Mouse (Mus musculus) gastrocnemius, adult 8-10 months (tissue): ENCODE data around the gene Jmjd1c. TPM values are rescaled to one million over a fixed set of nuclear protein-coding genes. Genes with fewer than 3 reads are reported as not detected.
A peak's percentile ranks its signal among the peaks of the same experiment; 100 is the strongest.

Experiments
- DNase-seq, 2 experiments: peaks; one replicate each; pipeline ENCODE4 v3.0.0; 2022; ENCODE audit warnings: low spot score in 2 of 2
- total RNA-seq, 4 experiments: library from RNA; stranded (reverse); gene quantifications; 2 replicates each; pipeline ENCODE4 v1.2.4; 2022

The Jmjd1c gene
- 10 to 100 TPM; 22.0 to 26.9 (median 22.7) TPM for total RNA-seq

DNA sequence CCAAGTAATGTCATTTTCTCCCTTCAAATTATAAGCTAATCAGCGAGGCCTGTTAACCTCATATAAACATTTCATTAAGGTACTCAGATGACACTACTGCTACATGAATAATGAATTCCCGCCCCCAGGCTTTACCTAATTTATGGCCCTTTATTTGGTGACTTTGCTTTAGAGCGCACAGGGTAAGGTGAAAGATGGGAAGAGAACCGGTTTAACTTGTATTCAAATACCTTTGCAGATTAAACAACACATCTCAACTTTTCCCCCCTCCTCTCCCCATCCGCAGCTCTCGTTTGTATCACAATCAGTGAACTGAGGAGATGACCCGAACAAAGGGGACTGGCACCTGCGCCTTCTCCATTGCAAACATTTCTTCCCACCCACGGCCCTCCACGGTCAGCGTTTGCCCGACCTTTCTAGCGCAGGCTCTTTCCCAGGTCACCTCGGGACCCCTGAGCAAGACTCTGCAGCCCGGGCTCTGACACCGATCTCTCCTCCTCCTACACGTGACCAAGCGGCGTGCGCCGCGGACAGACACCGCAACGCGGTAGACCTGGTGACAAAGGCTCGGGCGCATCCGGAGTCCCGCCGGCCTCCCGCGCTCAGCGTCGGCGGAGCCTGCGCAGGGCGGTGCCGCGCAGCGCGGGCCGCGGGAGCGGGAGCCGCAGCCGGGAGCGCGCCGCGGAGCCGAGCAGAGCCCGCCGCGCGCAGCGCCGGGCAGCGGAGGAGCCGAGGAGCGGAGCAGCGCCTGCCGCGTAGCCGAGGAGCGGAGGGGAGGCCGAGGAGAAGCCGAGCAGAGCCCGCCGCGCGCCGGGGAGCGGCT, at the start of gene Jmjd1c:
Gene Jmjd1c (plus strand): TSS at position 328 of the 823 bp plus-strand sequence.
- DNase-seq, result peak; percentile 43 to 66

DNA sequence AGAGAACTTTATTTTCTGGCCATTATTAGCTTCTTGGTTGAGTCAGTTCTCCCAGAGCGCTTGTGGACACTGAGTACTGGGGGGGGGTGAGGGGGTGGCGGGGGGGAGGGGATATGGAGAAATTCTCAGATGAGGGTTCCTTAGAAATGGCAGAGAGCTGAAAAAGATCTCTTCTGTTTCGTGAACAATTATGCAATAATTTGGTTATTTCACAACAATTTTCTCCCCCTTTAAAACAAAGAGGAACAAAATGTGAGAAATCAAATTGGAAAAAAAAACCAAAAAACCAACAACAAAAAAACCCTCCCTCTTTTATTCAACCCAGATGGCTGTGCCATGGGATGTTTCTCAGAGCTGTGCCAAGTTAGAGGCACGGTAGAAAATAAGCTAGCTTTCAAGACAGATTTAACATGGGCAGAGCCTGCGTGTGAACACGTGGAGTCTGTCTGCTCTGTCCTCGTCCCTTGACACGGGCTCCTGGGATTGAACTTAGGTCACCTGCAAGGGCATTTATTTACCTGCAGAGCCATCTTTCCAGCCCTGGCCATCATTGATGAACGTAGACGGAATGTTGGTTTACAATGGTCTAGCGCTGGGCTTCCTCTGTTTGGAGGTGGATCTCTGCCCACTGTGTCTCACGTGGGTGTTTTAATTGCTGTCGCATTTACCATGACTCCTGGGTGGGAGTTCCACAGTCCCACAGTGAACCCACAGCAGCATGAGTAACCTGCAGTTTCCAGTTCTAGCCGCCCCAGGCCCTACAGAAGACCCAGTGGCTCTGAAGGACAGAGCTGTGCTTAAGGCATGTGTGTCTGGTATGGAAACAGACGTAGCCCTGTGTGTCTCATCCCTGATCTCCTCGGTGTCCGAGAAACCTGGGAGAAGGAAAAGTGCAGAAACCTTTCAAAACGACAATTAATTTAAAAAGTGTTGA, 47.9 kb upstream of the Jmjd1c start:
- no peak for DNase-seq

DNA sequence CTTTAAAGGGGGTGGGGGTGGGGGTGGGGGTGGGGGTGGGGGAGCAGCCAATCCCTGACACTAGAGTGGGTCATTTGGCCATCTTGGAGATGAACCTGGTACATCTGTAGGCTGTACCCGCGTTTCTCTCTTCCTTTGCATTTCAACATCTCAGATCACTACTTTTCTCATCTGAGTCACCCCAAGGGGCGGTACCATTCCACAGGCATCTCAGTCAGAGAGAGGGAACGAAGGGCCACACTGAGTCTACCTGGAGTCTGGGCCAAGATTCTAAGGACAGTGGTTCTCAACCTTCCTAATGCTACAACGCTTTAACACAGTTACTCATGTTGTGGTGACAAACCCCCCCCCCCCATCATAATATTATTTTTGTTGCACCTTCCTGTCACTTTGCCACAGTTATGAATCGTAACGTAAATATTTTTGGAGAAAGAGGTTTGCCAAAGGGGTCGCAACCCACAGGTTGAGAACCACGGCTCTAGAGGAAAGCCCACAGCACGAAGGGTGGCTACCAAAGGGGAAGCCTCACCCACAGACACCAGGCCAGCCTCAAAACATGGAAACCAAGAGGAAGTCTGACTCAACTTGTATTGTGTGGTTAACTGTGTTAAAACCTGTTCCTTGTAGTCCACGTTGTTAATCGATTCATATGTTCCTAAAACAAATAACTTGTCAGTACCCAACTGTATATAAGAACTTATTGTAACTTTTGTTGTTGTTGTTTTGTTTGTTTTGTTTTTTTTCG, 46.9 kb upstream of the Jmjd1c start:
- DNase-seq, result no peak

DNA sequence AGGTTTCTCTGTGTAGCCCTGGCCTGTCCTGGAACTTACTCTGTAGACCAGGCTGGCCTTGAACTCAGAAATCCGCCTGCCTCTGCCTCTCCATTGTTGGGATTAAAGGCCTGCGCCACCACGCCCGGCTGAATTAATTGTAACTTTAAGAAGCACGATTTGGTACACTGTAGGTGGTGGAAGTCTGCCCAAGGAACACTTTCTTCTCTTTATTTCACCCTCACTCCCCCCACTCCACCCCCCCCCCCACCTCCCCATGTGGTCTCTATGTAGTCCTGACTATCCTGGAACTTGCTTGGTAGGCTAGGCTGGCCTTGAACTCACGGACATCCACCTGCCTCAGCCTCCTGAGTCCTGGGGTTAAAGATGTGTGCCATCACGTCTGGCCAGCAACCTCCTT, 46.3 kb upstream of the Jmjd1c start:
- DNase-seq, result no peak

DNA sequence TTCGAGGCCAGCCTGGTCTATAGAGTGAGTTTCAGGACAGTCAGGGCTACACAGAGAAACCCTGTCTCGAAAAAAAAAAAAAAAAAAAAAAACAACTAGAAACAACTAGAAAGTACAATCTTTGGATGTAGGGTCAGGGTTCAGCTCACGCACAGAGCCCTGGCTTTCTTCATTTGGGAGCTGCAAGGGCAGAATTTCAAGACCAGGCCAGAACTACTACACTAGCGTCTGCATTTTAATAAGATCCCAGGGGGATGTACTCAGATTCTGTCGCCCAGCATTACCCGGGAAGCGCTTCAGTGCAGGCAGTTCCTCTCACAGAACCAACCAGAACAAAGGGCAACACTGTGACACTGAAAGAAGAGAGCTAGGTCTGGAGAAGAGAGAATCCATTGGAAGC, 45.2 kb upstream of the Jmjd1c start:
- DNase-seq, result no peak

DNA sequence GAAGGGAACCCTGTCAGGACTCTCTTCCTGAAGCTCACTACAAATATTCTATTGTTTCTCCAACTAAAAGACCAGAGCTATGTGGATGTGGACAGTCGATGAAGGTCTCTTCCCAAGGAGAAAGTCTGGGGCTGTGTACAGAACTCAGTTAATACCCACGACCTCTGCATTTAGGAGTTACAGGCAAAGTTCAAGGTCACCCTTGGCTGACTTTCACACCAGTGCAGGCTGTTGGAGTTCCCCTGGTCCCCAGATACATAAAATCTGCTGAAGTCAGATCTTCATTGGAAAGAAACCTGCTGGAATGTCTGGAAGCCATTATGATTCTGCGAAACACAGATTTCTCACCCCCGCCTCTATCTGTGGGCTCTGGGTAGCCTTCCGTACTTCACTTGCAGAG, 44.5 kb upstream of the Jmjd1c start:
- no peak for DNase-seq

DNA sequence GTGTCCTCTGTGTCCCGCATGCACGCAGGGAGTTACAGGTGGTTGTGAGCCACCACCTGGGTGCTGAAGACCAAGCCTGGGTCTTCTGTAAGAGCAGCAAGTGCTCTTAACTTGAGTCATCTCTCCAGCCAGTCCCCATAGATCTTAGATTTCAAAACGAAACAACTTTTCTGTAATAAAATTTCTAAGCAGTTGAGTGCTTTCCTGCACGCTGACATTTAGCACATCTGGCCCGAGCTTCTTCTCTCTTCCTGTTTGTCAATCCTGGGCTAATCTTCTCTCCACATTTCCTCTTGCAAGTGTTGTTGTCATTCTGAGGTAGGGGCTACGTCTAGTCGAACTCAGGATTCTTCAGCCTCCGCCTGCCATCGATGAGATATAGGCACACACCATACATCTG, 43.5 kb upstream of the Jmjd1c start:
- DNase-seq, result no peak

DNA sequence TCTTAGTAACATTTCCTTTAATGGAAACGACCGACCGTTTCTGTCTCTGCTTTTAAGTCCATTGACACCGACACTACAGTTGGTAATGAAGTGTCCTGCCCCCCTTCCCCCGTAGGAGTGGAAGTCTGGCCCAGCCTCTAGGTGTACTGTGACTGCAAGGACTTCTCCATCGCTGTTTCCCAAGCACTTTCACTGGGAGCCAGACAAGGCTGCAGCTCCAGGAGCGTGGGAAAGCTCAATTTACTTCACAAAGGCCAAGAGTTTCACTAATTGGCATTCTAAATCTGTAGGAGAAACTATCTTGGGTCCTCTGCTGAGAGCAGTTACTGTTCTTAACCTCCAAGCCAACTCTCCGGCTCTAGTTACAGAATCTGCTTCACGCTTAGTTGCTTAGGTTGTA, 42.5 kb upstream of the Jmjd1c start:
- DNase-seq, result peak; percentile 24 to 34

DNA sequence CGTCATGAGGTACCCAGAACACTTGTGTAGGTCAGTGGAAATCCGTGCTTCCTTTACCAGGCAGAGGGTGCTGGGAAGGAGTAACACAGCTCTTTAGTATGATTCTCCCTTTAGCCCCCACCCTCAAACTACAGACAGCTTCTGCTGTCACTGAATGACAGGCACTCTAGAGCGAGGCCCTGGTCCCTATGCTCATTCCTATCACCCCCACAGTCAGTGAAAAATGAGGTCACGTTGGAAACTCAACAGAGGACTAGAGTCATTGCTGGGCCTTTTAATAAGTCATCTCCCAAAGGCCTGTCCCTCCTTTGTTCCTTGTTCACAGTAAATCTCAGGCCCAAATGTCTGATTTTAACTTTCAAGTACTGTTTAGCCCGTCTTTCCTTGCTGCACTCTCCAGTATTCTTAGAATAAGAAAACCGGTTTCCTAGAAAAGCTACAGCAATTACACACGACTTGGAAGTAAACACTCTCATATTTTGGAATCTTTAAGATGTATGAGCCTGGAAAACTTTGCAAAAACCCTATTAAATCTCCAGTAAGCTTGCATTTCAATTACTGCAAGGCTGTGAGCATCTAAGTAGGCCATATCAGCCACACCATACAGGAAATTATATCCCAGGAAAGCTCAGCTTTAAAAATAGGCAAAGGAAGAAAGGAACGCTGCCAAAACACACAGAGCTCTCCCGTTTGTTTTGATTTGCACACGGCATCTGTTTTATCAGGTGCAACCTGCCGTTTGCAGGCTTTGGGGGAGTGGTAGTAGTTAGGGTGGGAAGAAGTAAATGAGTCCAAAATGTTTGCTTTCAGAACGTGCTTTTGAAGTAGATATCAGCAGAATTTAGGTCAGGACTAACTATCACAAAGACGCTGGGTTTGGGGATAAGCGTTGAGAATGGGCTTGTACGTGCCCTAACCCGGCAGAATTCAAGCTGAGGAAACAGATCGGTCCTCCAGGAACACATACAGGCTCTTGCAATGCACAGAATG, 39.8 kb upstream of the Jmjd1c start:
- DNase-seq, result no peak

DNA sequence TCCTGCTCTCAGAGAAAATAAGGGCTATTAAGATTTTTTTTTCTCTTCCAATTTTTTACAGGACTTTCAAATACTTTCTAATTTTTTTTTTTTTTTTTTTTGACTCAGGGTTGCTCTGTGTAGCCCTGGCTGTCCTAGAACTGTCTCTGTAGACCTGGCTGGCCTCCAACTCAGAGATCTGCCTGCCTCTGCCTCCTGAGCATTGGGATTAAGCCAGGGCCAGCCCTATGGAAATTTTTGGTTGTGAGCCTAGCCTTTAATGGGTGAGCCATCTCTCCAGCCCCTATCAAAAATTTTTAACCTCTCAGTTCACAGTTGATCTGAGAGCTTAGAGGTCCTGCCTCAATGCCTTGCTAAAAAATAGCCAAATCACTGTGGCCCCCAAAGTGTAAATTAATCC, 38.7 kb upstream of the Jmjd1c start:
- no peak for DNase-seq

DNA sequence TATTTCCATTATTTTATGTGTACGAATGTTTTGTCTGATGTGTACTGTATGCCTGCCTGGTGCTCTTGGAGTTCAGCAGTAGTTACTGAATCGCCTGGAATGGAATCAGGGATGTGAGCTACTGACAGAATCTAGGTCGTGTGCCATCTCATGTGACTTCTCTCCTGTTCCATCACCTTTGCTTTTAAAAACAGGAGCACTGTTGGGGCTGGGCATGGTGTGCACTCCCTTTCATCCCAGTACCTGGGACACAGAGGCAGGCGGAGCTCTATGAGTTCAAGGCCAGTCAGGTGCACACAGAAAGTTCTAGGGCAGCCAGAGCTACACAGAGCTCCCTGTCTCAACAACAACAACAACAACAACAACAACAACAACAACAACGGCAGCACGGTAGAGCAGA, 38.2 kb upstream of the Jmjd1c start:
- DNase-seq, result no peak

DNA sequence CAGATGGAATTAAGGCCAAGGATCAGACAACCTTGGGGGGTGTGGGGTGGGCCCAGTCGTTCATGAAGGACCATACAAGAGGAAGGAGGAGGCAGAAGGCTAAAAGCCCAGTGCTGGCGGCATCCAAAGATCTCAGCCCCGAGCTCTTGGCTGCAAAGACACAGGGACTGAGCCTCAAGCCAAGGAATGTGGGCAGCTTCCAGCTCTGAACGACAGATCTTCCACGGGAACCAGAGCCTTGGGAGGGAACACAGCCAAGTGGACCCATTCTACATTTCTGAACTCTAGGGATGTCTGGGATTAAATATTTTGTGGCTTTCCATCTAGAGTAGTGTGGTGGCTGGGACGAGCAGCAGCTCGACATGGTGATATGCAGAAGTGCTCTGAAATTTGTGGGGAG, 37.6 kb upstream of the Jmjd1c start:
- peak; percentile 55 to 71 for DNase-seq

DNA sequence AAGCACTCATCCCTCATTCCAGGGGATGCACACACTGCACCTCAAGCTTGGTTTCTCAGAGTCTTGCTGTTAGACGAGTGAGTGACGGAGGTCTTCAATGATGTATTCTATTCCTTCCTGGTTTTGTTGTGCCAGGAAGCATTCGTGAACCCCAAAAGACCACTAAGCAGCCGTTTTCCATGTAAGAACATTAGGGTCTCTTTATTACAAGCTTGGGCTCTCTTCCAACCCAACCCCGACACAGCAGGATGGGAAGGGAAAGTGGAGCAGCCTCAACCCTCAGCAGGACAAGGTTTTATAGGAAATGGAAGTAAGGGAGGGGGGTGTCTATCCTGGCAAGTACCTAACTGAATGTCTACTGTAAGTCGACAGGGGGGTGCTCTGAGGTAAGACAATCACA, 37.2 kb upstream of the Jmjd1c start:
- no peak for DNase-seq

DNA sequence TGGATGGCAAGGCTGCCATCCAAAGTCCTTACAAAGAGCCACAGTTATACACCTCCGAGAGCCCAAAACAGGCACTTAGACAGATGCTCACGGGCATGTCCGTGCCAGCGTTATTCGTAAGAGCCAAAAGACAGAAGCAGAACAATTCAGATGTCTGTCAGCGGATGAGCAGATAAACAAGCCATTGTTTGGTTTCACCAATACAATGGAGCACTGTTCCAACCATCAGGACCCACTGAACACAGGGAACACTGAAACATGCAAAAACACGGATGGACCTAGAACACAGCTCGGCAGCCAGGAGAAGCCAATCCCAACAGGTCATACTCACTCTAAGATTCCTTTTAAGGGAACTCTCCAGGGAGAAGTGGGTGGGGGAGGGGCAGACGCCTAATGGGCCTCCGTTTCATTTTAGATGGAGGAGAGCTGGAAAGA, 34.5 kb upstream of the Jmjd1c start:
- no peak for DNase-seq

DNA sequence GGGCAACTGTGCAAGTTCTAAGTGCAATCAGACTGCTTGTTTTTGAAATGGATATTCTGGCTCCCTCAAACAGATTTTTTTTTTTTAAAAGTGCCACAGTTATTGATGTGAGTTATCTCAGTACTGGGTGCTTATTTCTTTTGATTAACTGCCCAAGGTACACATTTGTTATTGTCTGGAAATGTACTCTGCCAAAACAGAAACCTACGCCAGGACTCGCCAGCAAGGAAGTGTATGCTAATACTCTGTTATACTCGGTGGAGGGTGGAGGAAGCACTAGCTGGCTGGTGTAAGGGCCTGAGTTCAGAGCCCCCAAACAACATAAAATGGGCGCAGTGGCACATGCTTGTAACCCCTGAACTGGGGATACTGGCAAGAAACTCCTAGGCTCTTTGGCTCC, 34.1 kb upstream of the Jmjd1c start:
- DNase-seq, result no peak

DNA sequence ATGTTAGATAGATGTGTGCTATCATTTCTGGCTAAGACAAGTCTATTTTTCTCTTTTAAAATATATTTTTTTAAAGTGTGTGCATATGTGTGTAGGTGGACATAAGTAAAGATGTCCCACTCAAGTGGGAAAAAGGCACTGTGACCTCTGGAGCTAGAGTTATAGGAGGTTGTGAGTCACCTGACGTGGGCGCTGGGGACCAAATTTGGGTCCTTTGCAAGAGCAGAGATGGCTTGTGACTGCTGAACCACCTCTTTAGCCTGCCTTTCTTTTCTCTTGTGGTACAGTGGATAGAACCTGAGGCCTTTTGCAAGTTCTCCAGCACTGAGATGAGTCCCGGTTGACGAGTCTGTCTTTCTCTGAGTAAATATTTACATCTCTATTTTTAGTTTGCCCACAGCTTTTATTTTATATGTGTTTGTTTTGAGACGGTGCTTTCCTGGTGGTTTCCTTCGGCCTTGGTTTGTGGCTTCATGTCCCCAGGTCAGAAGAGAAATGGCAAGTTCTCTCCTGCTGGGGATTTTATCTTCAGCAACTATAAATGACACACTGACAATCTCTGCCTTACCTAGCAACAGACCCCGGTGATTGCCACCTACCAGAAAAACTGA, 30.5 kb upstream of the Jmjd1c start:
- DNase-seq, result no peak

DNA sequence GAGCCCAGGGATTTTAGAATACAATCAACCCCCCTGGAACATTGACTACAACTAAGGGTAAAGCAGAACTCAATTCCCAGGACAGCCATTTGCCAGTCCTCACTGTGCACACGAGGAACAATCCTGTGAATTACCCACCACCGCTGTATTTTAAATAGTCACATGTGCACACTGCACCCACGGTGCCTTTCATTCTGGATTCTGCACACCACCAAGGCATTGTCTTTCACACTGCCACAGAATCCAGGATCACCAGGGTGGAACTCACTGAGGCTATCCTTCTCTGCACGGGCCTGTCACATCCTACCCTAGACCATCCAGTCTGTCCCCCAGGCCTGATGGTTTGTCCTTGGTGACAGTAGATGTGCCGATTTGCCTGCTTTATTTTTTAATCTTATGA, 30.0 kb upstream of the Jmjd1c start:
- DNase-seq, result no peak

DNA sequence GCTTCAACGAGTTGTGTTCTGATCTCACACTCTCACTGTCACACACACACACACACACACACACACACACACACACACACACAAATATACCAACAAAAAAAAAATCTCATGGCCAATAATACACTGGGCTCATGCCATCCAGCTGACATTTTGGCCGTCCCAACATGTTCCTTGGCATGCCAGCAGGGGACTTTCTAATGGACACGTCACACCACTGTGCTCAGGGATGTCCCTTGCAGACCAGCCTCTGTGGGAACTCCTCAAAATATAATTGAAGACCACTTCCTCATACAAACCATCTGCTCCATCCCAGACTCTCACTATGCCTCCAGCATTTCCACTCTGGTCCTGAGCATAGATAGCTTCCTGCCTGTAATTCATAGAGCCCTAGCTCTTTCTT, 29.5 kb upstream of the Jmjd1c start:
- DNase-seq, result no peak

DNA sequence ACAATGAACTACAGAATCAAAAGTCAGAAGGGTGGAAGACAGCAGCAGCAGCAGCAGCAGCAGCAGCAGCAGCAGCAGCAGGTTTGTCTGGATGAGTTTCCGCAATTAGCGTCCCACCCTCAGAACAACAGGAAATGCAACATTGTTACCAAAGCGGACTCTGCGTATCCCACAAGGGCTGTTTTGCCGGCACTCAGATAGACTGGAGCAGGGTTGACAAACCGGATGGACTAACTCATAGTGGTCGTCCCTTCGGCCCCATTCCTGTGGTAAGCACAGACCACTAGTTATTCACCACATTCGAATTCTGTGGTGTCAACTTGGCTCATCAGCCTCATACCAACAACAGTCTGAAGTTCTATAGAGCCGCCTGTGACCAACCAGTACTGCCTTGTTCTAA, 26.9 kb upstream of the Jmjd1c start:
- no peak for DNase-seq

DNA sequence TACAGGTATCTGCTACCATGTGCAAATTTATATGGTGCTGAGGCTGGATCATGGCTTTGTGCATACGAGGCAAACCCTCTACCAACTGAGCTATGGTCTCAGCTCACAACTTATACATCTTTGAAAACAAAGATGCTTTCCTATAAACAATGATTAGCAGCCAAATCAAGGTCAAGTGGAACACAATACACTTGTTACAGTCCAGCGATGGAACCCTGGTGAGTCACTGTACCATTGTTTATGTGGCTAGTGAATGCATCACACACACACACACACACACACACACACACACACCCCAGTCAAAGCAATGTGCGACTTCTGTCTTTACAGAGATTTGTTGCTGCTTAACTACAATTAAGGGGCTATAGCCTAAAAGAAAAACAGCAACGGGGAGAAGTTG, 24.5 kb upstream of the Jmjd1c start:
- DNase-seq, result no peak
